Mouse (Mus musculus): Measurements from ENCODE around the gene Hadha.

DNA sequence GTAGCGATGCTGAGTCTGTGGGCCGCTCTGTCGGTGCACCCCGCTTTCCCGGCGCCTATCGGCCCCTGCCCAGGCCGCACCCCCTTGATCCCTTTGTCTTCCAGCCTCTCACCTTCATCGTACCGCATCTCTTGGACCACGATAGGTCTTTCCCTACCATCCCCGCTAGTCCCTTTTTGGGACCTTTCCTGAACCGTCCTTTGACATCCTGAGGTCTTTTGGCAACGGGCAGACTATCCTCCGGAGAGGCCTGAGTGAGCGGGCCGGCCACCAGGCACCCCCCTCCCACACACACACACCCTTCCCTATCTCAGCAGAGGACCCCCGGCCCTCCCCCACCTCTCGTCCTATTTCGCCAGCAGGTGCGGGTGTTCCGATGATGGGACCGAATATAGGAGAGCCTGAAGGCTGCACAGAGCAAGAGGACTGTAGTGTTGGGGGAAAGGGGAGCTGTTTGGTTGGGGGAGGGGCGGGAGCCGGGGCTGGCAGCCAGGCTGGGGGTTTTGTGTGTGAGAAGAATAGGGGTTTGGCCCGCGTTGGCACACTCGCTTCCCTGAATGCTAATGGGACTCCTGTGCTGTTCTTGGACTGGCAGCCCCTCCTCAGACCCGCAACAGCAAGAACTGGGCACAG, 49.2 kb downstream of the Hadha start, which contains the start of gene 3110082J24Rik:
- TF ChIP-seq HCFC1 (IDR thresholded peaks at IDR 0.05; ENCODE audit: borderline replicate concordance, insufficient read depth, low read length) (no peak), CHD2 (IDR thresholded peaks at IDR 0.05; ENCODE audit: low read depth, low read length) (no peak), ZNF384 (IDR thresholded peaks at IDR 0.05; ENCODE audit: low read depth, low read length) (no peak), ZC3H11A (IDR thresholded peaks at IDR 0.05; ENCODE audit: borderline replicate concordance, low read depth, low read length) (no peak), MAFK (IDR thresholded peaks at IDR 0.05; ENCODE audit: insufficient read depth, low read depth, low read length) (no peak)
